Mouse (Mus musculus): Measurements from ENCODE around the gene Exoc3l4.

GRCm38 (mm10) chr12:111441523-111441922, 24.7 kb downstream of the Exoc3l4 start:
- TF ChIP-seq CHD2 (IDR thresholded peaks at IDR 0.05; ENCODE audit: low read depth, low read length) (no peak), ZNF384 (IDR thresholded peaks at IDR 0.05; ENCODE audit: low read depth, low read length) (no peak), MAFK (IDR thresholded peaks at IDR 0.05; ENCODE audit: insufficient read depth, low read depth, low read length) (no peak), ZC3H11A (IDR thresholded peaks at IDR 0.05; ENCODE audit: borderline replicate concordance, low read depth, low read length) (no peak)

All from ES-E14 (cell line).